Mouse (Mus musculus): ENCODE data around the gene Pde4b.

DNA sequence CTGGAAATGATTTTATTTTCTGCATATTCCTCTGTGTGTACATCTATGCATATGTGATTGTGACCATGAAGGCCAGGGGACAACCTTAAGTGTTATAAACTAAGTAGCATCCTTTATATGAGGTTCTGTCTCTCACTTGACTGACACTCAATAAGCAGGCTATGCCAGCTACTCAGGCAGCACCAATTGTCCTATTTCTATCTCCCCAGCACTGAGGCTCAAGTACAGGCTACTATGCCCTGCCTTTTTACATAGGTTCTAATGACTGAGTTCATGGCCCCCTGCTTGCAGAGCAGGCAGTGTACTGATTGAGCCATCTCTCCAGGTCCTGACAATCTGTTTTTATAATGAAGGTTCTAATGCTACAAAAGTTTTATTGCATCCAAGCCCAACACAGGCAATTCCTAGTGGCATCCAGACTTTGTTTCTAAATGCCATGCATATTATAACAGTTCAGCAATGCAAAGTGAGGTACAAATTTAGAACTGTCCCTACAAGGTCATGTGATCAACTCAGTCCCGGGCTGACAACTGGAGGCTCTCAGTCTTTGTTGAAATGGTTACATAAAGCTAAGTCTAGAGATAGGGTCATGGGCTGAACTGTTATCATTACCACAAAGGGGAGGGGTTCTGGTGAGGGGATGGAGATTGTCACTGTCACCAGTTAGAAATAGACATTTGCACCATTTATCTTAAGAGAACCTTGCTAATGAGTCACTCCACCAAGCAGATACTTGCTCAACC, 295.6 kb downstream of the Pde4b start:
- TF ChIP-seq CTCF (IDR thresholded peaks at IDR 0.05; ENCODE audit: control insufficient read depth, insufficient read depth, insufficient read length) (no peak), CEBPB (IDR thresholded peaks at IDR 0.05; ENCODE audit: low read depth) (no peak), MAX (IDR thresholded peaks at IDR 0.05) (no peak), FOSL1 (IDR thresholded peaks at IDR 0.05; ENCODE audit: insufficient read depth, low read length, poor library complexity, severe bottlenecking) (no peak), USF1 (IDR thresholded peaks at IDR 0.05; ENCODE audit: low read depth) (no peak)

Data from C2C12 (cell line).